Mouse (Mus musculus): Measurements from ENCODE around the gene Phlpp2. TPM values are rescaled to one million over a fixed set of nuclear protein-coding genes. Genes with fewer than 3 reads are reported as not detected.

Phlpp2 gene
- polyA plus RNA-seq, 1 experiment: 6.4 TPM

GRCm38 (mm10) chr8:109962896-109963295 lies 94.6 kb downstream of the Phlpp2 start:
- DNase-seq (ENCODE audit: low spot score): no peak

- DNase-seq (ENCODE audit: low spot score): no peak
These were observed 95.1 kb downstream of the Phlpp2 start for GRCm38 (mm10) chr8:109963421-109963820.

DNA sequence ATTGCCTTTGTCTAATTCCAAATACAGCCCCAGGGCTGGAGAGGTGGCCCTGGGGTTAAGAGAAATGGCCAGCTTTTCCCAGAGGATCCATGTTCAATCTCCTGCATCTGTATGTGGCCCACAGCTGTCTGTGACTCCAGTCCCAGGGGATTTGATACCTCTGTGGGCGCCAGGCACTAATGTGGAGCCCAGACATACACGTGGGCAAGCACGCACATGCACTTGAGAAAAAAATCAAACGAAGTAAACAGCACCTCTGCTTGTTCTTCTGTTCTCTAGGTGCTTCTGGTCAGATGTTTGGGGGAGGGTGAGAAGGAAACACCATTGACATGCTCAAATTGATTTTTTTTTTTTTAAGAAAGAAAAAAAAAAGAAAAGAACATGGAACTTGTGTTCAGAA lies 95.8 kb downstream of the Phlpp2 start:
- no peak for DNase-seq (ENCODE audit: low spot score)

GRCm38 (mm10) chr8:109968837-109969236 lies 100.5 kb downstream of the Phlpp2 start:
- no peak for DNase-seq (ENCODE audit: low spot score)

GRCm38 (mm10) chr8:109970323-109970722 lies 102.0 kb downstream of the Phlpp2 start:
- DNase-seq (ENCODE audit: low spot score): no peak

DNA sequence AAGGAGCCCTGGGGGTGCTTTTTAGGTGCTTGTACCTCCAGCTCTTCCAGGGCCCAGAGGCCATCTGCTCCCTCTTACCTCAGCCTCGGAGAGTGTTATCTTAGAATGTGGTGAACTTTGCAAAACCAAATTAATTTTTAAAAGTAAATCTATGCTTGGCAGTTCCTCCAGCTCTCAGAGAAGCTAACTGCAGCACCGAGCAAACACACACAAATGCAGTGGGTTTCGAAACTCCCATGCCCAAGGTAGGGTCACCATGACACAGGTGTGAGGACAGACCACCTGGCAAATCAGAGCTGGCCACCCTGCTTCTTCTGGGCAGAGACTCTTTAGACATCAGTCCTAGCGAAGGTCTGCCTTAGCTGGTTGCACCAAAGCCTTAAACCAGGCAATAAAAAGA lies 104.6 kb downstream of the Phlpp2 start:
- DNase-seq (ENCODE audit: low spot score): no peak

- no peak for DNase-seq (ENCODE audit: low spot score)
These were observed 111.0 kb downstream of the Phlpp2 start for GRCm38 (mm10) chr8:109979339-109979738.

DNA sequence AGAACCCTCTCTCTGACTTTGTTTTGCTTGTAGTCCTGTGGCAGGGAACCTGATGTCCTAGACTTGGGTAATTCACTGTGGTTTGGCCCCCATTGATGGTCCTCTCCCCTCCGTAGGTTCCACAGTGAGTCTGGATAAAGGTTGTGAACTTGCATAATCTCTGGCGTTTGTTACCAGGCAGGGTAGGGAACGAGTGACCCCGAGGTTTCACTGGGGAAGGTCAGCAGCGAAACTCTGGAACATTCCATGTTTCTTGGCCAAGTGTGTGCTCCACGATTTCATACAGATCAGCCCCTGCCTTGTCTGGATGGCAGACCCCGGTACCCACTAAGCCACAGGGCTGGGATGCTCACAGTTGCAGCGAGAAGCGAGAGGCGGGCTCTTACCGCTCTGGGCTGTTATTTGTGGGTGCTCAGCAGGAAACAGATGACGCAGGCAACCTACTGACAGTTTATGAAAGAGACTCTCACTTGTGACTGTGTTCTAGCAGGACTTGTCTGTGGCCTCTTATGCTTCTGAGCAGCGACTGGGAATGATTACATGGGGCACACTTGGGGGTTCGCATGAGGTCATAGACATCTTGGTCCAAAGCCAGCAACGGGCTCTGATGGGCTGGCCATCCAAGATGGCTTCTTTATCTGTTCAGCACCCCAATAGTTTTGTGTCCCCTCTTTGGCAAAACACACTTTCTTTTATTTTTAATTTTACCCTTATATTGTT lies 114.2 kb downstream of the Phlpp2 start:
- DNase-seq (ENCODE audit: low spot score): no peak

DNA sequence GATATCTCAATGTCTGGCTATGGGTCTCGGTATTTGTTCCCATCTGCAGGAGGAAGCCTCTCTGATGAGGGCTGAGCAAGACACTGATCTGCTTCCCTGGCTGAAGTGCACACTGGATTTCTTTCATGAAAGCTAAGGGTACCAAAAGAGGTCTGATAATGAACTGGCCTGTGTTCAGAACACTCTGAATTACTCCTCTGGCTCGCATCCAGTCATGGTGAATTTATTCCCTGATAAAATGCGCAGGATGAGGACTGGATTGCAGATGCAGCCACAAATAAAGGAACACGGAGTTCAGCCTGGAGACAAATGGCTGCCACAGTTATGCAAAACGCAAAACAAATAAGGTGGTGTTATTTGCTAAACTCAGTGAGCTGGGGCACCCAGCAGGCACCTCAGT lies 115.6 kb downstream of the Phlpp2 start:
- no peak for DNase-seq (ENCODE audit: low spot score)

DNA sequence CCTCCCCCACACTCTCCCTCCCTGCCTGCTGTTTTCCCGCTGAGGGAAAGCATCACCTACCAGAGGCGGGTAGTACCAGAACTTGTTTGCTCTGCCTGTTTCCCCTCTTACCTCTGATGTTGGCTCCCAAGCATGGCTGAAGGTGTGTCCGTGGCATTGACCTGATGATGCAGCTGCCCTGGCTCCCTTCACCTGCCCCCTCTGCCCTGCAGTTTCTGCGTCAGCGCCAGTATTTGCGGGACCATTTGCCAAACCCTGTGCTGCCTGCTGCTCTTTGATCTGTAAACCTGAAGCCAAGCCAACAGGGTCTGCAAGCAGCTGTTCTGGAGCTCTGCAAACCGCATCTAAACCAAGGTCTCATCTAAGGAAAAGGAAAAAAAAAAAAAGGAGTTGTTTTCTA lies 118.0 kb downstream of the Phlpp2 start:
- DNase-seq (ENCODE audit: low spot score): no peak

DNA sequence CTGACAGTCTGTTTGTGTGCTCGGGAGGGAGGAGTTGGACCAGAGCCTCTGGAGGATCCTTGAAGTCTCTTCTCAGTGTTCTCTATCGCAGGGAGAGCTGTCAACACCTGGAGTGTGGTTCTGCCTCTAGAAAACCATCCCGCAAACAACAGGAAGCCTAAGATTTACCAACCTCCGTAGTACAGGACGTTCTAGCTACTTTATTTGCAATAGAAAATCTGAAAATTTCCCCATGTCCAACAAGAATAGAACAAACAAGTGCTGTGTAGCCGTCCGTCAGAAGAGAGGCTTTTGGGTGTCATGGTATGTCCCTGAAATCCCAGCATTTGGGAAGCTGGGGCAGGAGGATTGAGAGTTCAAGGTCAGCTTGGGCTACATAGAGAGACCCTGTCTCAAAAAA lies 119.4 kb downstream of the Phlpp2 start:
- no peak for DNase-seq (ENCODE audit: low spot score)

- no peak for DNase-seq (ENCODE audit: low spot score)
These were observed 120.8 kb downstream of the Phlpp2 start for GRCm38 (mm10) chr8:109989151-109989550.

GRCm38 (mm10) chr8:109990224-109990623 lies 121.9 kb downstream of the Phlpp2 start, which contains the start of gene Tat:
Gene Tat, plus strand, starts transcription at chr8:109990437.
- DNase-seq (ENCODE audit: low spot score): no peak

GRCm38 (mm10) chr8:109992166-109992565 lies 123.8 kb downstream of the Phlpp2 start:
- no peak for DNase-seq (ENCODE audit: low spot score)

- no peak for DNase-seq (ENCODE audit: low spot score)
These were observed 124.6 kb downstream of the Phlpp2 start for GRCm38 (mm10) chr8:109992951-109993350.

Other genes starting within 250 kb of the Phlpp2 start
- 84.2 and 98.4 TPM in 2 replicates for gene Ist1, start 175.3 kb upstream of the Phlpp2 start, polyA plus RNA-seq (2012; rRNA removed)
- gene Zfp821, start 163.0 kb upstream of the Phlpp2 start, polyA plus RNA-seq (2012; rRNA removed): 13.4 and 15.2 TPM in 2 replicates
- 11.3 and 13.7 TPM in 2 replicates for gene Atxn1l, start 130.8 kb upstream of the Phlpp2 start, polyA plus RNA-seq (2012; rRNA removed)
- 58.7 TPM in 2 replicates for gene Ap1g1, start 90.0 kb upstream of the Phlpp2 start, polyA plus RNA-seq (2012; rRNA removed)
- gene Marveld3, start 93.7 kb downstream of the Phlpp2 start, polyA plus RNA-seq (2012; rRNA removed): 10.2 and 10.6 TPM in 2 replicates
- 0.13 and 0.40 TPM in 2 replicates for gene Tat, start 121.9 kb downstream of the Phlpp2 start, polyA plus RNA-seq (2012; rRNA removed)
- gene Chst4, start 171.2 kb downstream of the Phlpp2 start, polyA plus RNA-seq (2012; rRNA removed): 0.86 and 2.1 TPM in 2 replicates
- gene Zfp612, start 211.2 kb downstream of the Phlpp2 start, polyA plus RNA-seq (2012; rRNA removed): 6.7 and 8.3 TPM in 2 replicates
- gene Gm21964, start 232.7 kb downstream of the Phlpp2 start, polyA plus RNA-seq (2012; rRNA removed): not detected in 2 replicates
- gene Gm17720, start 234.2 kb downstream of the Phlpp2 start, polyA plus RNA-seq (2012; rRNA removed): not detected in 2 replicates